Mouse (Mus musculus) thymus, postnatal 36 days (tissue): ENCODE results near the gene Scn2b.

Experiments
- DNase-seq, 2 experiments: peaks; one replicate each; pipeline ENCODE4 v3.0.0; 2022; ENCODE audit warnings: mixed read lengths in 2 of 2

The Scn2b gene

GRCm38 (mm10) chr9:45117741-45118431 is at the start of gene Scn2b:
Scn2b (plus strand) TSS chr9:45117782.
- DNase-seq: peak; percentile 56 to 61

GRCm38 (mm10) chr9:45071800-45072199 is 45.8 kb upstream of the Scn2b start:
- DNase-seq: no peak

- DNase-seq: no peak
These were observed 39.7 kb upstream of the Scn2b start for GRCm38 (mm10) chr9:45077859-45078258.

- peak; percentile 51 to 61 for DNase-seq
These were observed 38.6 kb upstream of the Scn2b start, which contains the start of gene Jaml for GRCm38 (mm10) chr9:45079011-45079410. Jaml (plus strand) TSS chr9:45079183.

- DNase-seq: no peak
These were observed 34.5 kb upstream of the Scn2b start for GRCm38 (mm10) chr9:45083132-45083531.

- DNase-seq: no peak
These were observed 33.0 kb upstream of the Scn2b start for GRCm38 (mm10) chr9:45084556-45084955.

GRCm38 (mm10) chr9:45085741-45086690 is 31.6 kb upstream of the Scn2b start:
- DNase-seq: no peak

GRCm38 (mm10) chr9:45088040-45088439 is 29.5 kb upstream of the Scn2b start:
- no peak for DNase-seq

- no peak for DNase-seq
These were observed 26.8 kb upstream of the Scn2b start for GRCm38 (mm10) chr9:45090811-45091210.

- DNase-seq: no peak
These were observed 24.9 kb upstream of the Scn2b start for GRCm38 (mm10) chr9:45092641-45093040.

- no peak for DNase-seq
These were observed 22.2 kb upstream of the Scn2b start for GRCm38 (mm10) chr9:45095149-45095937.

- no peak for DNase-seq
These were observed 19.7 kb upstream of the Scn2b start for GRCm38 (mm10) chr9:45097877-45098276.

GRCm38 (mm10) chr9:45098426-45098825 is 19.2 kb upstream of the Scn2b start:
- peak; percentile 57 to 71 for DNase-seq

GRCm38 (mm10) chr9:45102528-45102927 is 15.1 kb upstream of the Scn2b start:
- no peak for DNase-seq

GRCm38 (mm10) chr9:45103211-45103979 is 14.2 kb upstream of the Scn2b start:
- no peak for DNase-seq

GRCm38 (mm10) chr9:45105596-45106374 is 11.8 kb upstream of the Scn2b start:
- DNase-seq: no peak

GRCm38 (mm10) chr9:45115706-45116105 is 1.9 kb upstream of the Scn2b start:
- DNase-seq: no peak

GRCm38 (mm10) chr9:45116819-45117218 is 763 bp upstream of the Scn2b start:
- no peak for DNase-seq

GRCm38 (mm10) chr9:45118552-45118951 is 970 bp downstream of the Scn2b start:
- no peak for DNase-seq

- DNase-seq: no peak
These were observed 1.9 kb downstream of the Scn2b start for GRCm38 (mm10) chr9:45119316-45119953.
